Mouse (Mus musculus) spleen, adult 2 months (tissue): ENCODE data around the gene Cops7a. TPM values are rescaled to one million over a fixed set of nuclear protein-coding genes. Genes with fewer than 3 reads are reported as not detected.

Source experiments
- DNase-seq, 2 experiments: peaks; one replicate each; pipeline versions ENCODE4 v3.0.0 to v3.0.0-alpha.2; 2012 to 2021; ENCODE audit warnings: low spot score in 2 of 2, low read depth in 1 of 2
- H3K27ac ChIP-seq: fragments of 200-500 bp; 2 replicates; pipeline ENCODE4 v1.5.1; 2012; ENCODE audit warnings: low read length, inconsistent platforms; ENCODE audit not compliant: insufficient read depth
- H3K27me3 ChIP-seq: fragments of 200-500 bp; 2 replicates; pipeline ENCODE4 v1.6.1; 2012; ENCODE audit warnings: mild to moderate bottlenecking, moderate library complexity, low read length, inconsistent platforms; ENCODE audit not compliant: control insufficient read depth, insufficient read depth
- H3K36me3 ChIP-seq: fragments of 200-500 bp; 2 replicates; pipeline ENCODE4 v1.6.1; 2012; ENCODE audit warnings: mild to moderate bottlenecking, low read length, inconsistent platforms; ENCODE audit not compliant: control insufficient read depth, insufficient read depth
- H3K4me1 ChIP-seq: fragments of 200-500 bp; 2 replicates; pipeline ENCODE4 v1.6.1; 2011; ENCODE audit warnings: inconsistent platforms; ENCODE audit not compliant: control insufficient read depth, insufficient read depth, insufficient read length
- H3K4me3 ChIP-seq: fragments of 200-500 bp; 2 replicates; pipeline ENCODE4 v1.5.1; 2011; ENCODE audit warnings: mild to moderate bottlenecking, inconsistent platforms; ENCODE audit not compliant: insufficient read depth, insufficient read length; ENCODE audit errors: extremely low read depth
- CTCF ChIP-seq: fragments of 200-500 bp; IDR thresholded peaks from 2 replicates; pipeline ENCODE4 v1.5.1; 2011; ENCODE audit warnings: mild to moderate bottlenecking, inconsistent platforms; ENCODE audit not compliant: insufficient read depth, insufficient read length, insufficient replicate concordance; ENCODE audit errors: extremely low read depth
- POLR2A ChIP-seq: fragments of 200-500 bp; IDR thresholded peaks from 2 replicates; pipeline ENCODE4 v1.6.1; 2011; ENCODE audit warnings: low read depth, low read length, inconsistent platforms
- WGBS: fragments of 180-500 bp; shearing (Covaris S2); methylation state at CpG from one replicate; pipeline ENCODE4 v1.1.7; 2018; 5-methylcytosine and 5-hydroxymethylcytosine counted together
- polyA plus RNA-seq: library from polyadenylated mRNA; depleted of rRNA; stranded (reverse); fragments of >200 nt; gene quantifications from 2 replicates; pipeline ENCODE4 v1.2.3, GENCODE M21; 2012

The Cops7a gene
- polyA plus RNA-seq, 1 experiment, result 116 TPM

GRCm38 (mm10) chr6:124919695-124920317, 45.5 kb downstream of the Cops7a start, which contains the start of gene Ptms:
TSS of gene Ptms (minus strand) at chr6:124920103.
- TF ChIP-seq CTCF (no peak), POLR2A (no peak)
- H3K4me3 ChIP-seq, result peak within 1 kb of the TSS; percentile 22; the same call in 1 of the 2 replicates
- peaks cover 7% of the 10 kb centered on the region for H3K27me3 ChIP-seq
- peak within 1 kb of the TSS; percentile 83 for H3K27ac ChIP-seq
- WGBS, result 29% methylated on average over 13 of the region's 13 CpGs
- H3K4me1 ChIP-seq, result peaks cover 9% of the 10 kb centered on the region; the same call in 1 of the 2 replicates
- DNase-seq, result peak; percentile 56 to 69
- H3K36me3 ChIP-seq, result no peaks in the 10 kb centered on the region

DNA sequence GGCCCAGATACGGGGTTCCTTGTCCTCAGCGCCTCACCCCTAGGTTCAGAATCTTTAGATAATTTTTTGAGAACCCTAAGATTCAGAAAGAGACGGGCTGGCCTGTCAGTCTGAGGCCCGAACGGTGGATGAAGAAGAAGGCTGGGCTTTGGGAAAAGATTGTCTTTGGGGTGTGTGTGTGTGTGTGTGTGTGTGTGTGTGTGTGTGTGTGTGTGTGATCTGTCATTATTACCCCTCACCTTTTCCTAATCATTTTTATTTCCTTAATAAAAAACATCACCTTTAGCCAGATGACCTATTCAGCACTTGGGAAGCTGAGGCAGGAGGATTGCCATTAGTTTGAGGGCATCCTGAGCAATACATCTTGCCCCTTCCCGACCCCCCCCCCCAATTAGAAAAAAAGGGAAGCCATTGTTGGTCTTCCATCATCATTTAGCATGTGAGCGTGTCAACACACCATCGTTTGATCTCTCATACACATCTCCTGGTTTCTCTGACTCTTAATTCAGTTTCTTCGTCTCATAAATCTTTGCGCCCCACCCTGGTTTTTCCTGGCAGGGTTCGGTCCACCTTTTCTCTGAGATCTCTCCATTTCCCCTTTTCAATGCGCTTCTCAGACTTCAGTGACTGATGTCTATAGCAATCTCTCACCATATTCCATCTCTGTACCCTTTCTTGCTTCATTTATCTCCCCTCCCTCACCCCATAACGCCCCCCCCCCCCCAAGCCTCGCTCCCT, 46.3 kb downstream of the Cops7a start:
- TF ChIP-seq POLR2A, result no peak
- no peak for TF ChIP-seq CTCF
- Histone ChIP-seq H3K36me3 (0 out of 2 replicates have a peak, but pooled peaks cover 1% of the 10 kb centered on the region), H3K4me1 (peaks cover 9% of the 10 kb centered on the region; the same call in 1 of the 2 replicates), H3K4me3 (no peak overlapping the region; the same call in 1 of the 2 replicates), H3K27ac (no peak overlapping the region), H3K27me3 (peaks cover 7% of the 10 kb centered on the region)
- no peak for DNase-seq
- WGBS, result 34% methylated on average over 13 of the region's 14 CpGs

DNA sequence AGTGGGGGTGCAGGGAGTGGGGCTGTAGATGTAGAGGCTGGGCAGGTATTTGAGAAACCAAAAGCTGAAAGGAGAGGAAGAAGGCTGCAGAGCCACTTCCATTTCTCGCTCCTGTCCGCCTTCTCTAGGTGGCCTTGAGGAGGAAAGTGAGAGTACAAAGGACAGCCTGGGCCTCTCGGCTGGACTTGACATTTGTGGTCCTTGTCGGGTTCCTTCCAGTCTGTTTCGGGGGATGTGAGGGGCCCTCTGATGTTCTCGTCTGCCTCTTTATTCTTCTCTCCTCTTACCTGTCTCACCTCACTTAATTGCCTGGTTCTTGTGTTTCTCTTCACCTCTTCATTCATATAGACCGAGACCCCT, 47.0 kb downstream of the Cops7a start:
- 0 out of 2 replicates have a peak overlapping the region, but pooled peaks have one; percentile 44 for H3K27ac ChIP-seq
- peak overlapping the region; percentile 82 for H3K4me3 ChIP-seq
- peaks cover 5% of the 10 kb centered on the region; the same call in 1 of the 2 replicates for H3K36me3 ChIP-seq
- peaks cover 7% of the 10 kb centered on the region for H3K27me3 ChIP-seq
- no peak for DNase-seq
- 36% methylated on average over 7 of the region's 7 CpGs for WGBS
- TF ChIP-seq CTCF, result no peak
- TF ChIP-seq POLR2A, result no peak
- peaks cover 9% of the 10 kb centered on the region; the same call in 1 of the 2 replicates for H3K4me1 ChIP-seq

DNA sequence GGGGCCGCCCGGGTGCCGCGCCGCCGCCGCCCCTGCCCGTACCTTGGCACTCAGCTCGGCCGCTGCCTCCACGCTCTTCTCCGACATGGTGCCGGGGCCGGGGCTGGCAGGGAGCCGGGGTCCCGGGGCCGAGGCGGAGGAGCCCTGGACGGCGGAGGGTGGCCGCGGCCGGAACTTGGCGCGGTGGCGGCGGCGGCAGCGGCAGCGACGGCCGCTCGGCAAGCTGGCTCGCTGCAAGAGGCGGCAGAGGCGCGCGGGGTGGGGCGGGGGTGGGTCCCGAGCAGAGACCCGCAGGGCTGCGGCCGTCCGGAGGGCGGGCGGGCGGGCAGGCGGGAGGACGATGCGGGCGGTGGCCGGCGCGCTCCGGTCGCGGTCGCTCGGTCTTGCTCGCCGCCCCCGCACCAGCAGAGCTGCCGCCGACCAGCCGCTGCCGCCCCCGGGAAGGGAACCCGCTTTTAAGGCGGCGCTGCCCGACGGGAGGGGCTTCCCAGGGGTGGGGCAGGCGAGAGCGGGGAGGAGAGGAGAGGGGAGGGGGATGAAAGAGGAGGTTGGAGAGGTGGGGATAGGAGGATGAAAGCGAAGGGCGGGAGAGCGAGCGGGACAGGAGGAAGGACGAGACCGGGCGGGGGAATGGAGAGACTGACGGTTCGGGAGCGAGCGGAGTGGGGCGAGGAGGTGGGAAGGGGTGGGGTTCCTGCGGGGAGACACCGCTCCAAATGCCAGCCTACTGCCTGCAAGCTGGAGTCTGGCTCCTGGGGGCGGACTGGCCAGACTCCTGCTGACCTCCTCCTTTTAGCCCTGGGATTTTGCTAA, 47.6 kb downstream of the Cops7a start:
- Histone ChIP-seq H3K27me3 (peaks cover 7% of the 10 kb centered on the region), H3K27ac (peak overlapping the region; percentile 72)
- DNase-seq, result peak in 1 of 2 experiments; percentile 59

DNA sequence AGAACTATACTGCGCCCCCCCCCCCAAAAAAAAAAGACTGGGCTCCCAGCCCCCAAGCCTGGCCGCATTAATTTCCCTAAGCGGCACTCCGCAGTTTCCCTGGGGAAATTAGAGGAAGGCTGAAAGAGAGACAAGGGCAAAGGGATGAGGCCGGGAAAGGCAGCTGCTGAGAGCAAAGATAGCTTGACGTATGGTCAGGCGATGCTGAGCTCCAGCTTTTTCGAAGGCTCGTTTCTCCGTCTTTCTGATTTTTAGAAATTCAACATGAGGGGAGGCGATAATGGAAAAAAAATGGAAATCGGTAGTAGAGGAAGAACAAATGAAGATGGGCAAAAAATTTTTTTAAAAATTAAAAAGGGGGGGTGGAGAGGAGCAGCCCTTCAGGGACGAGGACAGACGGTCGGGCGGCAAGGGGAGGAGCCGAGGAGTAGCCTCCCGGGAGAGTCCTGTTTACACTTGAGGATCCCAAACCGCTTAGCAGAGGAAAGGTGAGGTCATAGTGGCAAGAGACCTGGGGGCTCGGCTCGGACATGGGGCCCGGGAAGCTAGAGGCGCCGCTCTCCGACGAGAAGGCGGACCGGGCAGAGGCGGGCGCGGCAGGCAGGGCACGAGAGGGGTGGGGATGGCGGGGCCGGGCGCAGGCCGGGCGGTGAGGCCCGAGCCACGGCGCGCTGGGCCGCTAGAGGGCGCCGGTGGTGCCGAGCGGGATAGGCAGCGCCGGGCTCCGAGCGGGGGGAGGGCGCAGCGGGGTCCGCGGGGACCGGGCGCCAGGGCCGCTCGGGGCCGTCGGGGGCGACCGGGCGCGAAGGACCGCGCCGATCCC, 48.4 kb downstream of the Cops7a start:
- DNase-seq, result peak in 1 of 2 experiments; percentile 90
- TF ChIP-seq POLR2A (no peak), CTCF (peak; percentile 76)
- peak overlapping the region; percentile 72 for H3K27ac ChIP-seq
- H3K4me1 ChIP-seq, result peaks cover 9% of the 10 kb centered on the region; the same call in 1 of the 2 replicates
- peak overlapping the region; percentile 82 for H3K4me3 ChIP-seq
- 4% methylated on average over 66 of the region's 67 CpGs for WGBS
- H3K36me3 ChIP-seq, result peaks cover 5% of the 10 kb centered on the region; the same call in 1 of the 2 replicates
- H3K27me3 ChIP-seq, result peaks cover 7% of the 10 kb centered on the region

More for the DNA sequence above, 47.6 kb downstream of the Cops7a start:
- TF ChIP-seq POLR2A (peak; percentile 24; the same call in 1 of the 2 replicates), CTCF (no peak)
- WGBS, result 1% methylated on average over 80 of the region's 89 CpGs
- peaks cover 5% of the 10 kb centered on the region; the same call in 1 of the 2 replicates for H3K36me3 ChIP-seq
- H3K4me1 ChIP-seq, result peaks cover 9% of the 10 kb centered on the region; the same call in 1 of the 2 replicates
- H3K4me3 ChIP-seq, result peak overlapping the region; percentile 82
